Mouse (Mus musculus): Measurements from ENCODE around the gene Gm10697.
"Not testable (repeated sequence)": the region's sequence is repeated elsewhere in the genome, so short reads cannot be mapped to it uniquely, and the experiment has no call there.

Gene Gm10697

DNA sequence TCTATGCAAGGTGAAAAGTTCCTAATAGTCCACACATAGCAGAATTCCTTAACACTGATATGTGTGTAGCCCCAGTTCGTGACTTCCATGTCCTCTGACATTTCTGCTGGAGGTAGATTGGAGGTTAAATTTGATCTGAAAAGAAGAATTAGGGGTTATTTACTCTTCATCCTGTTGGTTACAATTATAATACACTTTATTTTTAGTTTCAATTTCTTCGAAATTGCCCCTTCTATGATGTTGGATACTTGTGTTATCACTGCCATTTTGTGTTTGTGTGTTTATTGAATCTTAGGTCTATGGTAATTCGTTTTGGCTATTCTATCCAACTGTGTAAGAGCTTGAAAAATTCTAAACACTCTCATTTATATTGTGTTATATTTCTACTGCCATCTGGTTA lies at the start of gene Gm10697:
Gene Gm10697, minus strand, starts transcription at position 101 of the 400 bp plus-strand sequence.
- DNase-seq (ENCODE audit: low spot score): not testable (repeated sequence)

DNA sequence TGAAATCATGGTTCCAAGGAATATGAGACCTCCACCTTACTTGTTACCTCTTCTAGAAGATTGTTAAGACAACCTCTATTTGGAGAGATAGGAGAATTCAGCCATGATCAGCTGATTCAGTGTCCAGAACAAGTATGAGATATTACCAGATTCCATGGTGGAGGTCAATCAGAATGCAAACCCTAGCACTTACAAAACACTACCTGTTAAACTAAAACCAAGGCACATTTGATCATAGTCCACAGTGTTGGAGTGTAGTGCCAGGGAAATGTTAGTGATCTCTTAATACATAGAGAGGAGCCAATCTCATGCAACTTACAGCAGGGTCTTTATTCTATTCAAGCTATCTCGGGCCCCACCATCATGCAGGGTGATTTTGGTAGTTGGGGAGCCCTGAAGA lies 42.6 kb upstream of the Gm10697 start:
- DNase-seq (ENCODE audit: low spot score): not testable (repeated sequence)

- DNase-seq (ENCODE audit: low spot score): not testable (repeated sequence)
Measured at GRCm38 (mm10) chr3:94054785-94055184, 17.7 kb downstream of the Gm10697 start, which contains the start of gene Gm9125. Gene Gm9125 (minus strand): TSS chr3:94054885.

DNA sequence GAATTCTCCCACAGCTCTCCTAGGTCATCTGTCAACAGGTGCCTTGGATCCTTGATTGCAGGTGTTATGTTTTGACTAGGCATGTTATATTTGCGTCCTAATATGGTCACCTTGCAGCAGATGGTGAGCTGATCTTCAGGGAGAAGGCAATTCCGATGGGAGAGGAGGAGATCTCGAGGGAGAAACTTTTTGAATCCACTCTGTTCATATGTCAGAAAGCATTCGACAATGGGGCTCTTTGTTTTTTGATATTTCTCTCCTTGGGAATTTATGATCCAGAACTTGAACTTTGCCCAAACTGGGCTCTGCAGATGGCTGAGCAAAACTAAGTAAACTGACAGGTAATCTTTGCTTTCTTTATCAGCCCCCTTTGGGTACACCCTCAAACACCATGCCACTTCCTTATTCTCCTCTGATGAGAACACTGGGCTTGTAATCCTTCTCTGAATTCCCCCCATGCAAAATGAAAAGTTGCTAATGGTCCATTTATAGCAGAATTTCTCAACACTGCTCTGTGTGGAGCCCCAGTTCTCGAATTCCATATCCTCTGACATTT lies 22.8 kb downstream of the Gm10697 start:
- DNase-seq (ENCODE audit: low spot score): not testable (repeated sequence)

DNA sequence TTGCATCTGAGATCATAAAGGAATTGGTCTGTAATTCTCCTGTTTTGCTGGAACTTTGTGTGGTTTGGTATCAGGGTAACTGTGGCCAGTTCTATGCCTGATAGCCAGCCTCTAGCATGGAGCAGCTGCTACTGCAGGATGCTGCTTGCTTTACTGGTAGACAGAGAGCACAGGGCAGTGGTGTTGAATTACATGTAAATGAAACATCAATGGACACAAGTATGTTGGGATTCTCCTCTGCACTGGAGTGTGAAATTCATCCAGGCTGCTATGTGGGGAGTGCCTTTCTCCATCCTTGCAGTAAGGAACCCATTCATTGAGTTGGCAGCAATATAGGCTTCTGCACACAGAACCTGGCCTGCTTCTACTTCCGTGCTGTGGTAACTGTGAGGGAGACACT lies 34.2 kb downstream of the Gm10697 start:
- DNase-seq (ENCODE audit: low spot score): not testable (repeated sequence)

GRCm38 (mm10) chr3:94034400-94034799 lies 38.0 kb downstream of the Gm10697 start:
- DNase-seq (ENCODE audit: low spot score): not testable (repeated sequence)

Data from retina, embryonic 14.5 days (tissue).